In genomic region chr14:31213868-31214267, GRCm38 (mm10) we compare ENCODE assay signal across 1 mouse cellular context.
TF ChIP-seq lines count a peak whose summit lies in the region.

No protein-coding gene starts in this region.

TF ChIP-seq in myocyte, 11 proteins besides CTCF, POLR2A, EP300 and RAD21:
- TF ChIP-seq MYOD1 (IDR thresholded peaks at IDR 0.05; ENCODE audit: control insufficient read depth in 1 of 3, insufficient read length in 2 of 3, low read depth in 2 of 3) (no peak), POLR2AphosphoS2 (IDR thresholded peaks at IDR 0.05; ENCODE audit: insufficient read length, low read depth) (peak; percentile 79), TCF3 (IDR thresholded peaks at IDR 0.05; ENCODE audit: insufficient read length, low read depth) (no peak), MAX (IDR thresholded peaks at IDR 0.05; ENCODE audit: low read depth) (no peak), CEBPB (IDR thresholded peaks at IDR 0.05; ENCODE audit: insufficient read depth, poor library complexity, severe bottlenecking) (no peak), MYOG (IDR thresholded peaks at IDR 0.05; ENCODE audit: control insufficient read depth in 1 of 3, insufficient read depth in 1 of 3, insufficient read length in 2 of 3, low read depth in 2 of 3) (no peak), TCF12 (IDR thresholded peaks at IDR 0.05; ENCODE audit: insufficient read depth, poor library complexity, severe bottlenecking) (no peak)
